Mouse (Mus musculus): ENCODE data around the gene Kdm2b. TPM values are rescaled to one million over a fixed set of nuclear protein-coding genes. Genes with fewer than 3 reads are reported as not detected.

The Kdm2b gene
- polyA plus RNA-seq, 1 experiment: 10.1 TPM

- H3ac ChIP-seq (ENCODE audit: control insufficient read depth, insufficient read length): no peak overlapping the region
- peaks cover 7% of the 10 kb centered on the region for H3K36me3 ChIP-seq (ENCODE audit: control insufficient read depth, insufficient read depth)
- H3K4me3 ChIP-seq: no peak overlapping the region
- no peak overlapping the region for H3K4me2 ChIP-seq (ENCODE audit: low read depth)
- H3K27me3 ChIP-seq (ENCODE audit: control insufficient read depth, insufficient read depth, insufficient read length): no peaks in the 10 kb centered on the region
- TF ChIP-seq MYOD1 (IDR thresholded peaks at IDR 0.05; ENCODE audit: control insufficient read depth in 1 of 3, insufficient read length in 2 of 3, low read depth in 2 of 3) (no peak), SRF (IDR thresholded peaks at IDR 0.05; ENCODE audit: control insufficient read depth, insufficient read length, low read depth) (no peak), TCF3 (IDR thresholded peaks at IDR 0.05; ENCODE audit: insufficient read length, low read depth) (no peak), POLR2AphosphoS2 (IDR thresholded peaks at IDR 0.05; ENCODE audit: insufficient read length, low read depth) (no peak), REST (IDR thresholded peaks at IDR 0.05; ENCODE audit: insufficient read depth, insufficient read length) (no peak), CEBPB (IDR thresholded peaks at IDR 0.05; ENCODE audit: insufficient read depth, poor library complexity, severe bottlenecking) (no peak), USF1 (IDR thresholded peaks at IDR 0.05; ENCODE audit: low read depth) (no peak), MYOG (IDR thresholded peaks at IDR 0.05; ENCODE audit: control insufficient read depth in 1 of 3, insufficient read depth in 1 of 3, insufficient read length in 2 of 3, low read depth in 2 of 3) (no peak), POLR2A (IDR thresholded peaks at IDR 0.05; ENCODE audit: insufficient read length, low read depth) (no peak), MAX (IDR thresholded peaks at IDR 0.05; ENCODE audit: low read depth) (no peak), E2F4 (IDR thresholded peaks at IDR 0.05; ENCODE audit: insufficient read depth) (no peak), TCF12 (IDR thresholded peaks at IDR 0.05; ENCODE audit: insufficient read depth, poor library complexity, severe bottlenecking) (no peak)
- peaks cover 4% of the 10 kb centered on the region for H3K79me2 ChIP-seq (ENCODE audit: control insufficient read depth, insufficient read depth)
Measured at GRCm38 (mm10) chr5:123026414-123026813, 36.8 kb upstream of the Kdm2b start.

GRCm38 (mm10) chr5:123024965-123025573, 35.4 kb upstream of the Kdm2b start:
- Histone ChIP-seq H3K79me2 (ENCODE audit: control insufficient read depth, insufficient read depth) (peaks cover 4% of the 10 kb centered on the region), H3K4me3 (no peak overlapping the region), H3K36me3 (ENCODE audit: control insufficient read depth, insufficient read depth) (peaks cover 7% of the 10 kb centered on the region), H3ac (ENCODE audit: control insufficient read depth, insufficient read length) (no peak overlapping the region), H3K4me2 (ENCODE audit: low read depth) (no peak overlapping the region), H3K27me3 (ENCODE audit: control insufficient read depth, insufficient read depth, insufficient read length) (no peaks in the 10 kb centered on the region)
- TF ChIP-seq TCF3 (IDR thresholded peaks at IDR 0.05; ENCODE audit: insufficient read length, low read depth): no peak
- TF ChIP-seq USF1 (IDR thresholded peaks at IDR 0.05; ENCODE audit: low read depth): no peak
- TF ChIP-seq MYOG (IDR thresholded peaks at IDR 0.05; ENCODE audit: control insufficient read depth in 1 of 3, insufficient read depth in 1 of 3, insufficient read length in 2 of 3, low read depth in 2 of 3): no peak
- no peak for TF ChIP-seq REST (IDR thresholded peaks at IDR 0.05; ENCODE audit: insufficient read depth, insufficient read length)

- no peak for TF ChIP-seq MYOG (IDR thresholded peaks at IDR 0.05; ENCODE audit: control insufficient read depth in 1 of 3, insufficient read depth in 1 of 3, insufficient read length in 2 of 3, low read depth in 2 of 3)
- TF ChIP-seq CEBPB (IDR thresholded peaks at IDR 0.05; ENCODE audit: insufficient read depth, poor library complexity, severe bottlenecking): no peak
- TF ChIP-seq USF1 (IDR thresholded peaks at IDR 0.05; ENCODE audit: low read depth): no peak
- TF ChIP-seq TCF3 (IDR thresholded peaks at IDR 0.05; ENCODE audit: insufficient read length, low read depth): no peak
- no peak for TF ChIP-seq SRF (IDR thresholded peaks at IDR 0.05; ENCODE audit: control insufficient read depth, insufficient read length, low read depth)
- TF ChIP-seq REST (IDR thresholded peaks at IDR 0.05; ENCODE audit: insufficient read depth, insufficient read length): no peak
- TF ChIP-seq TCF12 (IDR thresholded peaks at IDR 0.05; ENCODE audit: insufficient read depth, poor library complexity, severe bottlenecking): no peak
- no peak for TF ChIP-seq MYOD1 (IDR thresholded peaks at IDR 0.05; ENCODE audit: control insufficient read depth in 1 of 3, insufficient read length in 2 of 3, low read depth in 2 of 3)
- TF ChIP-seq MAX (IDR thresholded peaks at IDR 0.05; ENCODE audit: low read depth): no peak
- TF ChIP-seq POLR2AphosphoS2 (IDR thresholded peaks at IDR 0.05; ENCODE audit: insufficient read length, low read depth): no peak
- no peak for TF ChIP-seq POLR2A (IDR thresholded peaks at IDR 0.05; ENCODE audit: insufficient read length, low read depth)
- TF ChIP-seq E2F4 (IDR thresholded peaks at IDR 0.05; ENCODE audit: insufficient read depth): no peak
- H3K79me2 ChIP-seq (ENCODE audit: control insufficient read depth, insufficient read depth): peaks cover 7% of the 10 kb centered on the region
- no peak overlapping the region for H3K4me3 ChIP-seq
- H3K27me3 ChIP-seq (ENCODE audit: control insufficient read depth, insufficient read depth, insufficient read length): no peaks in the 10 kb centered on the region
- H3K4me2 ChIP-seq (ENCODE audit: low read depth): no peak overlapping the region
- H3ac ChIP-seq (ENCODE audit: control insufficient read depth, insufficient read length): no peak overlapping the region
- no peaks in the 10 kb centered on the region for H3K36me3 ChIP-seq (ENCODE audit: control insufficient read depth, insufficient read depth)
Measured at GRCm38 (mm10) chr5:123024312-123024711, 34.7 kb upstream of the Kdm2b start.

- Histone ChIP-seq H3K36me3 (ENCODE audit: control insufficient read depth, insufficient read depth) (no peaks in the 10 kb centered on the region), H3ac (ENCODE audit: control insufficient read depth, insufficient read length) (no peak overlapping the region), H3K79me2 (ENCODE audit: control insufficient read depth, insufficient read depth) (peaks cover 17% of the 10 kb centered on the region), H3K4me3 (no peak overlapping the region), H3K27me3 (ENCODE audit: control insufficient read depth, insufficient read depth, insufficient read length) (no peaks in the 10 kb centered on the region), H3K4me2 (ENCODE audit: low read depth) (peak overlapping the region; percentile 18)
- no peak for TF ChIP-seq POLR2A (IDR thresholded peaks at IDR 0.05; ENCODE audit: insufficient read length, low read depth)
- TF ChIP-seq SRF (IDR thresholded peaks at IDR 0.05; ENCODE audit: control insufficient read depth, insufficient read length, low read depth): no peak
- TF ChIP-seq MAX (IDR thresholded peaks at IDR 0.05; ENCODE audit: low read depth): no peak
- no peak for TF ChIP-seq USF1 (IDR thresholded peaks at IDR 0.05; ENCODE audit: low read depth)
- TF ChIP-seq CEBPB (IDR thresholded peaks at IDR 0.05; ENCODE audit: insufficient read depth, poor library complexity, severe bottlenecking): no peak
- TF ChIP-seq MYOD1 (IDR thresholded peaks at IDR 0.05; ENCODE audit: control insufficient read depth in 1 of 3, insufficient read length in 2 of 3, low read depth in 2 of 3): no peak
- no peak for TF ChIP-seq REST (IDR thresholded peaks at IDR 0.05; ENCODE audit: insufficient read depth, insufficient read length)
- no peak for TF ChIP-seq TCF3 (IDR thresholded peaks at IDR 0.05; ENCODE audit: insufficient read length, low read depth)
- TF ChIP-seq TCF12 (IDR thresholded peaks at IDR 0.05; ENCODE audit: insufficient read depth, poor library complexity, severe bottlenecking): no peak
Measured at GRCm38 (mm10) chr5:123023049-123023448, 33.4 kb upstream of the Kdm2b start.

GRCm38 (mm10) chr5:123021438-123021837, 31.8 kb upstream of the Kdm2b start:
- no peak overlapping the region for H3K4me2 ChIP-seq (ENCODE audit: low read depth)
- H3K27me3 ChIP-seq (ENCODE audit: control insufficient read depth, insufficient read depth, insufficient read length): no peaks in the 10 kb centered on the region

More at GRCm38 (mm10) chr5:123021438-123021837, 31.8 kb upstream of the Kdm2b start:
- Histone ChIP-seq H3ac (ENCODE audit: control insufficient read depth, insufficient read length) (no peak overlapping the region), H3K79me2 (ENCODE audit: control insufficient read depth, insufficient read depth) (peaks cover 32% of the 10 kb centered on the region), H3K36me3 (ENCODE audit: control insufficient read depth, insufficient read depth) (no peaks in the 10 kb centered on the region), H3K4me3 (no peak overlapping the region)
- TF ChIP-seq CEBPB (IDR thresholded peaks at IDR 0.05; ENCODE audit: insufficient read depth, poor library complexity, severe bottlenecking) (no peak), POLR2AphosphoS2 (IDR thresholded peaks at IDR 0.05; ENCODE audit: insufficient read length, low read depth) (no peak), MYOG (IDR thresholded peaks at IDR 0.05; ENCODE audit: control insufficient read depth in 1 of 3, insufficient read depth in 1 of 3, insufficient read length in 2 of 3, low read depth in 2 of 3) (no peak), POLR2A (IDR thresholded peaks at IDR 0.05; ENCODE audit: insufficient read length, low read depth) (no peak), E2F4 (IDR thresholded peaks at IDR 0.05; ENCODE audit: insufficient read depth) (no peak)
